Mouse (Mus musculus): ENCODE measurements at regions not wholly inside any gene's neighbourhood (a gene's known extent, or its start where the extent isn't known, plus 50 kb on each side); places are given as distances from the start of the nearest gene placed in this dataset.

DNA sequence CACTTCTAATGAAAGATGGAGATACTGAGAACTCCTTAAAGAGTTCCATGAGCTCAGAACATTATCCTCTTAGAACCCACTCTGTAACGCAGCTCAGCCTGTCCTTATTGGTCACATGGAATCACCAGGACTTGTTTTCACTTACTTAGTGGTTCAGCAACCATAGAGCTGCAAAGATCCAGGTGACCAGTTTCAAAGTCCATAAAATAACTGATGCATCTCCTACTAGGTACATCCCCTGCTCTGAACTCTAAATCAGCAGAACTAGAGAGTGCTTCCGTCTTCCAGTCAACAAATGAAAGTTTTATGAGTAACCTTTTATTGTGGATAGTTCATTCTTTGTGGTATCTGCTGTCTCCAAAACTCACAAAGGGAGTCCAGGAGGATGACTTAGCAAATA lies 153.9 kb downstream of the Atp6v1g3 start:
- TF ChIP-seq CTCF (IDR thresholded peaks at IDR 0.05; ENCODE audit: borderline replicate concordance, insufficient read depth, low read length) (no peak), POLR2A (IDR thresholded peaks at IDR 0.05; ENCODE audit: low read depth, low read length) (no peak)
